Mouse (Mus musculus) neural tube, embryonic 13.5 days (tissue): ENCODE measurements around the gene Dhrs7c. TPM values are rescaled to one million over a fixed set of nuclear protein-coding genes. Genes with fewer than 3 reads are reported as not detected.

Experiments used
- ATAC-seq: fragments of 200-750 bp; cut with Nextera tagmentation; 2 replicates; pipeline ENCODE4 v1.8.0; 2017; ENCODE audit warnings: low read depth, mild to moderate bottlenecking, moderate TSS enrichment, moderate library complexity
- H3K27ac ChIP-seq: fragments of 300-500 bp; sonication (generic); replicated peaks from 2 replicates; pipeline ENCODE4 v1.5.1; 2015; ENCODE audit warnings: moderate library complexity, mild to moderate bottlenecking, inconsistent platforms
- H3K27me3 ChIP-seq: fragments of 300-500 bp; sonication (generic); 2 replicates; pipeline ENCODE4 v1.6.1; 2015; ENCODE audit warnings: mild to moderate bottlenecking, inconsistent platforms
- H3K36me3 ChIP-seq: fragments of 300-500 bp; sonication (generic); 2 replicates; pipeline ENCODE4 v1.6.1; 2015; ENCODE audit warnings: mild to moderate bottlenecking, inconsistent platforms
- H3K4me1 ChIP-seq: fragments of 300-500 bp; sonication (generic); replicated peaks from 2 replicates; pipeline ENCODE4 v1.6.1; 2015; ENCODE audit warnings: inconsistent platforms
- H3K4me2 ChIP-seq: fragments of 300-500 bp; sonication (generic); 2 replicates; pipeline ENCODE4 v1.6.1; 2015; ENCODE audit warnings: inconsistent platforms, mild to moderate bottlenecking, moderate library complexity
- H3K4me3 ChIP-seq: fragments of 300-500 bp; sonication (generic); 2 replicates; pipeline ENCODE4 v1.5.1; 2015; ENCODE audit warnings: mild to moderate bottlenecking, inconsistent platforms
- H3K9ac ChIP-seq: fragments of 300-500 bp; sonication (generic); 2 replicates; pipeline ENCODE4 v1.6.1; 2015; ENCODE audit warnings: moderate library complexity, mild to moderate bottlenecking, inconsistent platforms
- H3K9me3 ChIP-seq: fragments of 300-500 bp; sonication (generic); 2 replicates; pipeline ENCODE4 v1.6.1; 2016; ENCODE audit warnings: inconsistent platforms
- WGBS: fragments of 180-500 bp; shearing (Covaris S2); methylation state at CpG from one replicate; pipeline ENCODE4 v1.1.7; 2015; 5-methylcytosine and 5-hydroxymethylcytosine counted together
- polyA plus RNA-seq: library from polyadenylated mRNA; unstranded; fragments of >200 nt; fragmentation: Nextera tagmentation; extraction: Ambion mirVana; gene quantifications from 2 replicates; pipeline ENCODE4 v1.2.1, GENCODE M21; 2015

Dhrs7c gene
- not detected in 2 replicates for polyA plus RNA-seq

GRCm38 (mm10) chr11:67797931-67798330, at the start of gene Dhrs7c:
Dhrs7c (plus strand) TSS chr11:67798187.
- Histone ChIP-seq H3K27ac (no peak within 1 kb of the TSS), H3K9me3 (no peaks in the 10 kb centered on the region), H3K4me1 (no peaks in the 10 kb centered on the region), H3K36me3 (no peaks in the 10 kb centered on the region), H3K4me3 (no peak within 1 kb of the TSS), H3K9ac (no peak within 1 kb of the TSS), H3K27me3 (no peaks in the 10 kb centered on the region), H3K4me2 (no peak within 1 kb of the TSS)
- no peak for ATAC-seq
- 69% methylated on average over 7 of the region's 7 CpGs for WGBS

- Histone ChIP-seq H3K9me3 (no peaks in the 10 kb centered on the region), H3K36me3 (no peaks in the 10 kb centered on the region), H3K27me3 (no peaks in the 10 kb centered on the region), H3K4me1 (no peaks in the 10 kb centered on the region), H3K4me3 (no peak overlapping the region), H3K27ac (no peak overlapping the region), H3K4me2 (no peak overlapping the region), H3K9ac (no peak overlapping the region)
- 100% methylated on average over 1 of the region's 1 CpGs for WGBS
- ATAC-seq, result no peak
Measured at GRCm38 (mm10) chr11:67756287-67756686, 41.7 kb upstream of the Dhrs7c start.

GRCm38 (mm10) chr11:67757373-67758167, 40.4 kb upstream of the Dhrs7c start:
- H3K9me3 ChIP-seq, result no peaks in the 10 kb centered on the region
- H3K4me2 ChIP-seq, result no peak overlapping the region
- no peak for ATAC-seq
- no peaks in the 10 kb centered on the region for H3K36me3 ChIP-seq
- H3K27me3 ChIP-seq, result no peaks in the 10 kb centered on the region
- no peak overlapping the region for H3K4me3 ChIP-seq
- H3K4me1 ChIP-seq, result no peaks in the 10 kb centered on the region
- H3K9ac ChIP-seq, result no peak overlapping the region
- 75% methylated on average over 15 of the region's 15 CpGs for WGBS
- no peak overlapping the region for H3K27ac ChIP-seq

GRCm38 (mm10) chr11:67771053-67771452, 26.9 kb upstream of the Dhrs7c start, which contains the start of gene Glp2r:
Glp2r (minus strand) TSS chr11:67771153.
- H3K4me2 ChIP-seq, result no peak within 1 kb of the TSS
- H3K36me3 ChIP-seq, result no peaks in the 10 kb centered on the region
- no peak for ATAC-seq
- no peak within 1 kb of the TSS for H3K27ac ChIP-seq
- no peak within 1 kb of the TSS for H3K9ac ChIP-seq
- no peak within 1 kb of the TSS for H3K4me3 ChIP-seq
- H3K9me3 ChIP-seq, result no peaks in the 10 kb centered on the region
- H3K4me1 ChIP-seq, result peaks cover 4% of the 10 kb centered on the region; the same call in 1 of the 2 replicates
- H3K27me3 ChIP-seq, result no peaks in the 10 kb centered on the region
- 85% methylated on average over 14 of the region's 14 CpGs for WGBS

- Histone ChIP-seq H3K27ac (no peak overlapping the region), H3K9ac (no peak overlapping the region), H3K4me2 (no peak overlapping the region), H3K9me3 (no peaks in the 10 kb centered on the region), H3K4me3 (no peak overlapping the region), H3K4me1 (peaks cover 4% of the 10 kb centered on the region; the same call in 1 of the 2 replicates), H3K36me3 (no peaks in the 10 kb centered on the region), H3K27me3 (no peaks in the 10 kb centered on the region)
- 94% methylated on average over 2 of the region's 2 CpGs for WGBS
- ATAC-seq, result no peak
Measured at GRCm38 (mm10) chr11:67771691-67772090, 26.3 kb upstream of the Dhrs7c start.

- Histone ChIP-seq H3K27ac (no peak overlapping the region), H3K4me3 (no peak overlapping the region), H3K27me3 (no peaks in the 10 kb centered on the region), H3K4me2 (no peak overlapping the region), H3K9ac (no peak overlapping the region), H3K36me3 (no peaks in the 10 kb centered on the region), H3K4me1 (peaks cover 4% of the 10 kb centered on the region; the same call in 1 of the 2 replicates), H3K9me3 (no peaks in the 10 kb centered on the region)
- ATAC-seq, result no peak
- WGBS, result 30% methylated on average over 8 of the region's 8 CpGs
Measured at GRCm38 (mm10) chr11:67772577-67772976, 25.4 kb upstream of the Dhrs7c start.

- WGBS, result 87% methylated on average over 12 of the region's 12 CpGs
- Histone ChIP-seq H3K36me3 (no peaks in the 10 kb centered on the region), H3K4me2 (no peak within 1 kb of the TSS), H3K4me1 (peaks cover 4% of the 10 kb centered on the region; the same call in 1 of the 2 replicates), H3K27me3 (no peaks in the 10 kb centered on the region), H3K9ac (no peak within 1 kb of the TSS), H3K4me3 (no peak within 1 kb of the TSS), H3K9me3 (no peaks in the 10 kb centered on the region), H3K27ac (no peak within 1 kb of the TSS)
- no peak for ATAC-seq
Measured at GRCm38 (mm10) chr11:67774379-67774778, 23.6 kb upstream of the Dhrs7c start, which contains the start of gene Gsg1l2. Gsg1l2 (plus strand) TSS chr11:67774608.

GRCm38 (mm10) chr11:67790182-67790581, 7.8 kb upstream of the Dhrs7c start:
- WGBS, result 89% methylated on average over 11 of the region's 11 CpGs
- no peaks in the 10 kb centered on the region for H3K36me3 ChIP-seq
- H3K9ac ChIP-seq, result no peak overlapping the region
- no peaks in the 10 kb centered on the region for H3K27me3 ChIP-seq
- no peak overlapping the region for H3K4me2 ChIP-seq
- H3K4me3 ChIP-seq, result no peak overlapping the region
- H3K9me3 ChIP-seq, result no peaks in the 10 kb centered on the region
- no peaks in the 10 kb centered on the region for H3K4me1 ChIP-seq
- no peak for ATAC-seq
- H3K27ac ChIP-seq, result no peak overlapping the region

- Histone ChIP-seq H3K4me3 (no peak overlapping the region), H3K9ac (no peak overlapping the region), H3K4me1 (no peaks in the 10 kb centered on the region), H3K27ac (no peak overlapping the region), H3K36me3 (no peaks in the 10 kb centered on the region), H3K27me3 (no peaks in the 10 kb centered on the region), H3K9me3 (no peaks in the 10 kb centered on the region), H3K4me2 (no peak overlapping the region)
- ATAC-seq, result no peak
Measured at GRCm38 (mm10) chr11:67800130-67800723, 2.2 kb downstream of the Dhrs7c start.

- Histone ChIP-seq H3K4me1 (no peaks in the 10 kb centered on the region), H3K4me2 (no peak overlapping the region), H3K9ac (no peak overlapping the region), H3K27ac (no peak overlapping the region), H3K9me3 (no peaks in the 10 kb centered on the region), H3K36me3 (no peaks in the 10 kb centered on the region), H3K4me3 (no peak overlapping the region), H3K27me3 (no peaks in the 10 kb centered on the region)
- no peak for ATAC-seq
- WGBS, result 82% methylated on average over 8 of the region's 8 CpGs
Measured at GRCm38 (mm10) chr11:67801169-67801568, 3.2 kb downstream of the Dhrs7c start.

GRCm38 (mm10) chr11:67805538-67805937, 7.6 kb downstream of the Dhrs7c start:
- ATAC-seq, result no peak
- Histone ChIP-seq H3K27me3 (no peaks in the 10 kb centered on the region), H3K9me3 (no peaks in the 10 kb centered on the region), H3K4me1 (no peaks in the 10 kb centered on the region), H3K4me3 (no peak overlapping the region), H3K9ac (no peak overlapping the region), H3K27ac (no peak overlapping the region), H3K36me3 (no peaks in the 10 kb centered on the region), H3K4me2 (no peak overlapping the region)
- 100% methylated on average over 1 of the region's 1 CpGs for WGBS

- Histone ChIP-seq H3K9me3 (no peaks in the 10 kb centered on the region), H3K4me1 (no peaks in the 10 kb centered on the region), H3K27me3 (no peaks in the 10 kb centered on the region), H3K27ac (no peak overlapping the region), H3K9ac (no peak overlapping the region), H3K36me3 (no peaks in the 10 kb centered on the region), H3K4me2 (no peak overlapping the region), H3K4me3 (no peak overlapping the region)
- no peak for ATAC-seq
- WGBS, result 86% methylated on average over 11 of the region's 11 CpGs
Measured at GRCm38 (mm10) chr11:67806832-67807597, 9.0 kb downstream of the Dhrs7c start.
